Mouse (Mus musculus): ENCODE measurements around the gene Kdm7a. TPM values are rescaled to one million over a fixed set of nuclear protein-coding genes. Genes with fewer than 3 reads are reported as not detected.

The Kdm7a gene
- polyA plus RNA-seq, 1 experiment from 2014 or later: 4.1 TPM

DNA sequence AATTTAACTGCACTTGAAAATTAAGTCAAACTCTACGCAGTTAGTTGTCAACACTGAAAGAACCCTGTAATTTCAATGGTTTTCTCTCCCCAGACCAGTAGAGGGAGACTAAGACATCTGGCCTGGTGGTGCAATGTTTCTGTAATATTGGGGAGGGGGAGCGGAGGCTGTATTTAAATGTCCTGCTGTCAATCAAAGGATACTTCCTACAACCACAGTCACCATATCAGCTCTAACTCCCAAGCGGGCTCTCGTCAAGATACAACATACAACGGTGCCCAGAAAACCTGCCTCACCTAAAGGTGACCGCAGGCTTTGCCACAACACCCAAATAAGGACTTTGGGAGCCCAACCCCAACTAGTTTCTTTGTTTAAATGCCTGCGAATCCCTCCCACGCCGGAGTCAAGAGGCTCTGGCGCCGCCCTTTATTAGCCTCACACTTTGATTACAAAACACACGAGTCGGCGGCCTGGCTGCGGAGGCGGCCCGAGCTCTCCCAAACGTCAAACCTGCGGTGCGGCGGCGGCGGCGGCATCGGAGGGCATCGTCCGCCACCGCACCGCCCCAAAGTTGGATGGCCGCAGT is 1.4 kb downstream of the Kdm7a start:
- WGBS: under 1% methylated on average over 30 of the region's 30 CpGs
- no peaks in the 10 kb centered on the region for H3K9me3 ChIP-seq (replicated peaks)
- peak; percentile 12; the same call in 1 of the 2 replicates for ATAC-seq (ENCODE audit: low FRiP score)
- peak overlapping the region; percentile 95 for H3K27ac ChIP-seq (replicated peaks)
- H3K4me1 ChIP-seq: peaks cover 22% of the 10 kb centered on the region
- H3K27me3 ChIP-seq (replicated peaks): no peaks in the 10 kb centered on the region
- peak overlapping the region; percentile 83 for H3K4me2 ChIP-seq
- H3K36me3 ChIP-seq: no peaks in the 10 kb centered on the region
- H3K4me3 ChIP-seq (replicated peaks): peak overlapping the region; percentile 94
- H3K9ac ChIP-seq (replicated peaks): peak overlapping the region; percentile 92

DNA sequence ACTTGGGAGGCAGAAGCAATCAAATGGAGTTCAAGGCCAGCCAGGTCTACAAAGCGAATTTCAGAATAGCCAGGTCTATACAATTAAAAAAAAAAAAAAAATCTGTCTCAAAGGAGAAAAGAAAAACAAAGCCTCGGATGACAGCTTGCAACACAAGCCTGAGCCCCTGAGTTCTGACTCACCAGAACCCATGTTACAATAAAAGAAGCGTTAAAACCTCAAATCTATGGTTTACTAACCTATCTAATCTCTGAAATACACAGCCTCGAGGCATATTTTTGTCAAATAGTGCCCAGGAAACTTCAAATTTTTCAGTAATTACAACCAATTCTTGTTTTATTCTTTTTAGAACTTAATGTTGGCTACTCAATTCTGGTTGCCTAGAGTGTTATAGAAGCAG is 2.1 kb downstream of the Kdm7a start:
- no peak for ATAC-seq (ENCODE audit: low FRiP score)
- no peaks in the 10 kb centered on the region for H3K27me3 ChIP-seq (replicated peaks)
- H3K27ac ChIP-seq (replicated peaks): no peak overlapping the region
- no peak overlapping the region for H3K4me3 ChIP-seq (replicated peaks)
- H3K9me3 ChIP-seq (replicated peaks): no peaks in the 10 kb centered on the region
- WGBS: 54% methylated on average over 4 of the region's 4 CpGs
- peaks cover 22% of the 10 kb centered on the region for H3K4me1 ChIP-seq
- no peaks in the 10 kb centered on the region for H3K36me3 ChIP-seq
- no peak overlapping the region for H3K9ac ChIP-seq (replicated peaks)
- peak overlapping the region; percentile 83 for H3K4me2 ChIP-seq

GRCm38 (mm10) chr6:39203236-39203635 is 3.4 kb downstream of the Kdm7a start:
- Histone ChIP-seq H3K4me2 (no peak overlapping the region), H3K27ac (replicated peaks) (no peak overlapping the region), H3K27me3 (replicated peaks) (no peaks in the 10 kb centered on the region), H3K9me3 (replicated peaks) (no peaks in the 10 kb centered on the region), H3K9ac (replicated peaks) (no peak overlapping the region), H3K4me3 (replicated peaks) (no peak overlapping the region), H3K36me3 (no peaks in the 10 kb centered on the region), H3K4me1 (peaks cover 22% of the 10 kb centered on the region)
- ATAC-seq (ENCODE audit: low FRiP score): no peak
- 88% methylated on average over 4 of the region's 4 CpGs for WGBS

- Histone ChIP-seq H3K27me3 (replicated peaks) (no peaks in the 10 kb centered on the region), H3K4me2 (no peak overlapping the region), H3K4me3 (replicated peaks) (no peak overlapping the region), H3K27ac (replicated peaks) (no peak overlapping the region), H3K9ac (replicated peaks) (no peak overlapping the region), H3K9me3 (replicated peaks) (no peaks in the 10 kb centered on the region), H3K4me1 (no peaks in the 10 kb centered on the region), H3K36me3 (no peaks in the 10 kb centered on the region)
- ATAC-seq (ENCODE audit: low FRiP score): no peak
- 81% methylated on average over 5 of the region's 5 CpGs for WGBS
Observed at GRCm38 (mm10) chr6:39193006-39193405, 13.6 kb downstream of the Kdm7a start.

DNA sequence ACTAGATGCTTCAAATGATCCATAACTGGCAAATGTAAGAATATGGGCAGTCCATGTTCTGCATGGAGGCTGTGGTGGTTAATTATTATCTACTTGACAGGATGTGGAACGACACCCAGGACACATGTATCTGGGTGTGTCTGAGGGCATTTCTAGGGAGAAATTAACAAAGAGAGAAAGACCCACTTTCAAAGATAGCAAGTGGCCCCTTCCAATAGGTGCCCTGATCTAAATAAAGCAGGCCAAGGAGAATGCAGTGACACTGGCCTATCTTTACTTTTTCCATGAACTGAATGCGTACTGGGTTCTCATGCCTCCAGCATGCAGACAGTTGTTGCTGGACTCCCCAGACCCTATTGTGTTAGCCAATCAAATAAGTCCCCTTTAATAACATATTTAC is 15.1 kb downstream of the Kdm7a start:
- WGBS: 91% methylated on average over 2 of the region's 2 CpGs
- ATAC-seq (ENCODE audit: low FRiP score): no peak

DNA sequence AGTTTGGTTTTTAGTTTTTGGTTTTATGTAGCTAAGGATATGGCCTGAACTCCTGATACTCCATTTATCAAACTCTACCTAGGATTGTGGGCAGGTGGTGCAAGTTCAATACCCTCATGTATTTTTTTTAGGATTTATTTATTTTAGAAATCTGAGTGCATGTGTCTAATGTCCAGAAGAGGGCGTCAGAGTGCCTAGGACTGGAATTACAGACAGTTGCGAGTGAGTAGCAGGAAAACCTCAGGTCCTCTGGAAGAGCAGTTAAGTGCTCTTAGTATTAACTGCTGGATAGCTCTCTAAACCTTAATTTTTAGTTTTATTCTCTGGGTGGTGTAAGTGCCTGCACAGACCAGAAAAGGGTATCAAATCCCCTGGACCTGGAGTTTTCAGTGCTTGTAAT is 19.4 kb downstream of the Kdm7a start:
- no peak overlapping the region for H3K4me3 ChIP-seq (replicated peaks)
- no peaks in the 10 kb centered on the region for H3K36me3 ChIP-seq
- no peak overlapping the region for H3K27ac ChIP-seq (replicated peaks)
- H3K9me3 ChIP-seq (replicated peaks): no peaks in the 10 kb centered on the region
- no peak overlapping the region for H3K4me2 ChIP-seq
- H3K27me3 ChIP-seq (replicated peaks): no peaks in the 10 kb centered on the region
- WGBS: 39% methylated on average over 2 of the region's 2 CpGs
- H3K9ac ChIP-seq (replicated peaks): no peak overlapping the region
- ATAC-seq (ENCODE audit: low FRiP score): no peak
- 0 out of 2 replicates have a peak, but pooled peaks cover 3% of the 10 kb centered on the region for H3K4me1 ChIP-seq

More for the DNA sequence above, 15.1 kb downstream of the Kdm7a start:
- Histone ChIP-seq H3K4me3 (replicated peaks) (no peak overlapping the region), H3K9ac (replicated peaks) (no peak overlapping the region), H3K36me3 (no peaks in the 10 kb centered on the region), H3K27ac (replicated peaks) (no peak overlapping the region), H3K4me1 (0 out of 2 replicates have a peak, but pooled peaks cover 1% of the 10 kb centered on the region), H3K9me3 (replicated peaks) (no peaks in the 10 kb centered on the region), H3K27me3 (replicated peaks) (no peaks in the 10 kb centered on the region), H3K4me2 (no peak overlapping the region)

GRCm38 (mm10) chr6:39169089-39169488 is 37.5 kb downstream of the Kdm7a start:
- H3K9ac ChIP-seq (replicated peaks): no peak overlapping the region
- H3K4me1 ChIP-seq: no peaks in the 10 kb centered on the region
- peaks cover 13% of the 10 kb centered on the region; the same call in 1 of the 2 replicates for H3K36me3 ChIP-seq
- WGBS: 82% methylated on average over 1 of the region's 1 CpGs
- H3K27ac ChIP-seq (replicated peaks): no peak overlapping the region
- ATAC-seq (ENCODE audit: low FRiP score): no peak
- no peak overlapping the region for H3K4me3 ChIP-seq (replicated peaks)
- no peaks in the 10 kb centered on the region for H3K9me3 ChIP-seq (replicated peaks)
- no peaks in the 10 kb centered on the region for H3K27me3 ChIP-seq (replicated peaks)
- H3K4me2 ChIP-seq: no peak overlapping the region

- Histone ChIP-seq H3K4me3 (replicated peaks) (no peak overlapping the region), H3K36me3 (peaks cover 25% of the 10 kb centered on the region), H3K4me1 (no peaks in the 10 kb centered on the region), H3K27me3 (replicated peaks) (no peaks in the 10 kb centered on the region), H3K9ac (replicated peaks) (no peak overlapping the region), H3K27ac (replicated peaks) (no peak overlapping the region), H3K9me3 (replicated peaks) (no peaks in the 10 kb centered on the region), H3K4me2 (no peak overlapping the region)
- 95% methylated on average over 1 of the region's 1 CpGs for WGBS
- ATAC-seq (ENCODE audit: low FRiP score): no peak
Observed at GRCm38 (mm10) chr6:39164891-39165290, 41.7 kb downstream of the Kdm7a start.

GRCm38 (mm10) chr6:39161975-39162374 is 44.6 kb downstream of the Kdm7a start:
- Histone ChIP-seq H3K9ac (replicated peaks) (no peak overlapping the region), H3K27ac (replicated peaks) (no peak overlapping the region), H3K36me3 (peaks cover 18% of the 10 kb centered on the region), H3K4me1 (no peaks in the 10 kb centered on the region), H3K27me3 (replicated peaks) (no peaks in the 10 kb centered on the region), H3K9me3 (replicated peaks) (no peaks in the 10 kb centered on the region), H3K4me3 (replicated peaks) (no peak overlapping the region), H3K4me2 (no peak overlapping the region)
- no peak for ATAC-seq (ENCODE audit: low FRiP score)
- WGBS: 96% methylated on average over 6 of the region's 6 CpGs

DNA sequence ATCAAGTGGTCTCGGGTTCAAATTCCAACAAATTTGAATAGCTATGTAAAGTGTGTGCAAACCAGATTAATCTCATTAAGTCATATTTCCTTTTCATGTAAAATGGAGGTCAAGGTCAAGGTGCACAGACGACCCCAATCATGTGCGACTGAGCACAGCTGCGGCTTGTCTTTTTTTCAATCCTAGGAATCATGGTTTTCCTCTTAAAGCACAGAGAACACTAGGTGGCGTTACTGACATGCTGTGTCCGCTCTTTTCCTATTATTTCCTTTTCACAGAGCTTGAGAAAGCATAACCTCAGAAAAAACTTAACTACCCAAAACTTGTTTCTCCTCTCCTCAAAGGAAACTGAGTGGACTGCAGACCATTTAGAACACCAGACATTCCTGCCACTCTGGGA is 60.5 kb downstream of the Kdm7a start:
- peaks cover 66% of the 10 kb centered on the region for H3K36me3 ChIP-seq
- H3K9me3 ChIP-seq (replicated peaks): no peaks in the 10 kb centered on the region
- no peak overlapping the region for H3K4me2 ChIP-seq
- H3K4me3 ChIP-seq (replicated peaks): no peak overlapping the region
- 60% methylated on average over 6 of the region's 6 CpGs for WGBS
- H3K9ac ChIP-seq (replicated peaks): no peak overlapping the region
- no peaks in the 10 kb centered on the region for H3K4me1 ChIP-seq
- no peak for ATAC-seq (ENCODE audit: low FRiP score)
- no peak overlapping the region for H3K27ac ChIP-seq (replicated peaks)
- no peaks in the 10 kb centered on the region for H3K27me3 ChIP-seq (replicated peaks)

DNA sequence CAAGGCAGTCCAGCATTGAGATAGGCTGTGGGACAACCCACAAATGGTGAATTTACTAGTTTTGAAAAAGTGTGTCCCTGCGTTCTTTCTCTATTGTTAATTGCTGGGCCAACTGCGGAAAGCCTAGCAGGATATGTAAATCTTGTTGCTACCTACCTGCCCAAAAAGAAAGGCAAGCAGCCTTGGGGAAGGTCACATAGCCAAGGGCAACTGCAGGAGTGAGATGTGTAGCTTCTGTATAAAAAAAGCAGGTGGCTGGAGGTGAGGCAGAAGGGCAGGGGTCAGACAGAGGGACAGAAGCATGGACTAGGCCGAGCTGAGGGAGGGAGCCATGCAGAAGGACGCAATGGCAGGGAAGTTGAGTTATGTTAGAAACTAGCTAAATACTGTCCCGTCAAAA is 74.0 kb downstream of the Kdm7a start:
- H3K27ac ChIP-seq (replicated peaks): no peak overlapping the region
- H3K4me1 ChIP-seq: no peaks in the 10 kb centered on the region
- ATAC-seq (ENCODE audit: low FRiP score): no peak
- no peak overlapping the region for H3K4me2 ChIP-seq
- no peak overlapping the region for H3K4me3 ChIP-seq (replicated peaks)
- peaks cover 20% of the 10 kb centered on the region for H3K36me3 ChIP-seq
- no peaks in the 10 kb centered on the region for H3K9me3 ChIP-seq (replicated peaks)
- WGBS: 73% methylated on average over 5 of the region's 5 CpGs
- H3K9ac ChIP-seq (replicated peaks): no peak overlapping the region
- H3K27me3 ChIP-seq (replicated peaks): no peaks in the 10 kb centered on the region

GRCm38 (mm10) chr6:39131480-39131879 is 75.1 kb downstream of the Kdm7a start:
- H3K4me1 ChIP-seq: no peaks in the 10 kb centered on the region
- no peak overlapping the region for H3K9ac ChIP-seq (replicated peaks)
- H3K27ac ChIP-seq (replicated peaks): no peak overlapping the region
- peaks cover 20% of the 10 kb centered on the region for H3K36me3 ChIP-seq
- H3K4me2 ChIP-seq: no peak overlapping the region
- 0 out of 2 replicates have a peak, but pooled peaks cover 4% of the 10 kb centered on the region for H3K9me3 ChIP-seq (replicated peaks)
- H3K4me3 ChIP-seq (replicated peaks): no peak overlapping the region
- WGBS: 28% methylated on average over 4 of the region's 4 CpGs
- ATAC-seq (ENCODE audit: low FRiP score): no peak
- no peaks in the 10 kb centered on the region for H3K27me3 ChIP-seq (replicated peaks)
